Mouse (Mus musculus) limb, embryonic 14.5 days (tissue): Measurements from ENCODE around the gene Ephb1. TPM values are rescaled to one million over a fixed set of nuclear protein-coding genes. Genes with fewer than 3 reads are reported as not detected.
A peak's percentile ranks its signal among the peaks of the same experiment; 100 is the strongest.

Experiments used
- ATAC-seq: fragments of 200-750 bp; cut with Nextera tagmentation; 2 replicates; pipeline ENCODE4 v1.8.0; 2017; ENCODE audit warnings: low read depth, moderate number of reproducible peaks, moderate TSS enrichment; ENCODE audit not compliant: low FRiP score
- DNase-seq: peaks from one replicate; pipeline ENCODE4 v3.0.0-alpha.2; 2015; ENCODE audit warnings: low spot score
- H3K27ac ChIP-seq: fragments of 300-500 bp; sonication (generic); replicated peaks from 2 replicates; pipeline ENCODE4 v1.5.1; 2014; ENCODE audit warnings: low read depth, mild to moderate bottlenecking, low read length, moderate library complexity, mixed read lengths
- H3K27me3 ChIP-seq: fragments of 300-500 bp; sonication (generic); 2 replicates; pipeline ENCODE4 v1.6.1; 2014; ENCODE audit warnings: low read length, mixed read lengths; ENCODE audit not compliant: control insufficient read depth, insufficient read depth
- H3K36me3 ChIP-seq: fragments of 300-500 bp; sonication (generic); 2 replicates; pipeline ENCODE4 v1.6.1; 2014; ENCODE audit warnings: mild to moderate bottlenecking, low read length, moderate library complexity, mixed read lengths; ENCODE audit not compliant: control insufficient read depth, insufficient read depth
- H3K4me1 ChIP-seq: fragments of 300-500 bp; sonication (generic); 2 replicates; pipeline ENCODE4 v1.6.1; 2014; ENCODE audit warnings: antibody characterized with exemption, low read length, mixed read lengths; ENCODE audit not compliant: control insufficient read depth, insufficient read depth
- H3K4me2 ChIP-seq: fragments of 300-500 bp; sonication (generic); replicated peaks from 2 replicates; pipeline ENCODE4 v1.6.1; 2014; ENCODE audit warnings: low read depth, mild to moderate bottlenecking, low read length, moderate library complexity; ENCODE audit not compliant: severe bottlenecking
- H3K4me3 ChIP-seq: fragments of 300-500 bp; sonication (generic); replicated peaks from 2 replicates; pipeline ENCODE4 v1.5.1; 2014; ENCODE audit warnings: low read length
- H3K9ac ChIP-seq: fragments of 300-500 bp; sonication (generic); 2 replicates; pipeline ENCODE4 v1.6.1; 2014; ENCODE audit warnings: mild to moderate bottlenecking, low read depth, low read length, moderate library complexity; ENCODE audit not compliant: severe bottlenecking
- H3K9me3 ChIP-seq: fragments of 300-500 bp; sonication (generic); 2 replicates; pipeline ENCODE4 v1.6.1; 2016; ENCODE audit warnings: low read length; ENCODE audit not compliant: control insufficient read depth
- POLR2A ChIP-seq: fragments of 200-500 bp; IDR thresholded peaks from 2 replicates; pipeline ENCODE4 v1.8.0; 2012; ENCODE audit warnings: inconsistent platforms, mild to moderate bottlenecking, moderate library complexity, borderline replicate concordance; ENCODE audit not compliant: insufficient read depth, insufficient read length; ENCODE audit errors: extremely low read depth
- WGBS: fragments of 180-500 bp; shearing (Covaris S2); extraction: QIAGEN DNeasy Blood & Tissue Kit; methylation state at CpG from one replicate; pipeline ENCODE4 v1.1.7; 2014; 5-methylcytosine and 5-hydroxymethylcytosine counted together
- polyA plus RNA-seq, 2 experiments: library from polyadenylated mRNA; depleted of rRNA in 1 of 2; stranded (reverse) in 1 of 2; unstranded in 1 of 2; fragments of >200 nt; fragmentation: Nextera tagmentation in 1 of 2; extraction: Ambion mirVana in 1 of 2; gene quantifications; 2 replicates each; pipeline versions ENCODE4 v1.2.1 to v1.2.3; 2012 to 2014

Ephb1 gene
- polyA plus RNA-seq (2012; rRNA removed) (4.1 and 4.4 TPM in 2 replicates), polyA plus RNA-seq (2014; fragmentation: Nextera tagmentation; extraction: Ambion mirVana) (4.1 and 4.2 TPM in 2 replicates)

- Histone ChIP-seq H3K9ac (peak within 1 kb of the TSS; percentile 64), H3K9me3 (no peaks in the 10 kb centered on the region), H3K4me3 (peak within 1 kb of the TSS; percentile 57), H3K36me3 (no peaks in the 10 kb centered on the region), H3K4me1 (peaks cover 6% of the 10 kb centered on the region; the same call in 1 of the 2 replicates), H3K27me3 (peaks cover 57% of the 10 kb centered on the region), H3K27ac (no peak within 1 kb of the TSS), H3K4me2 (peak within 1 kb of the TSS; percentile 100)
- DNase-seq (peak; percentile 92), ATAC-seq (peak; percentile 97)
- WGBS, result 4% methylated on average over 22 of the region's 22 CpGs
- no peak for TF ChIP-seq POLR2A
Measured at GRCm38 (mm10) chr9:102354561-102354973, at the start of gene Ephb1. Gene Ephb1, minus strand, starts transcription at chr9:102354693.

GRCm38 (mm10) chr9:102403086-102404021 is 48.9 kb upstream of the Ephb1 start:
- WGBS, result 27% methylated on average over 18 of the region's 18 CpGs
- no peak for TF ChIP-seq POLR2A
- H3K9ac ChIP-seq, result no peak overlapping the region
- H3K27me3 ChIP-seq, result no peaks in the 10 kb centered on the region
- H3K4me3 ChIP-seq, result no peak overlapping the region
- H3K36me3 ChIP-seq, result no peaks in the 10 kb centered on the region
- DNase-seq (peak; percentile 9), ATAC-seq (no peak; the same call in 1 of the 2 replicates)
- H3K4me1 ChIP-seq, result no peaks in the 10 kb centered on the region
- H3K27ac ChIP-seq, result no peak overlapping the region
- no peaks in the 10 kb centered on the region for H3K9me3 ChIP-seq
- no peak overlapping the region for H3K4me2 ChIP-seq

- H3K4me1 ChIP-seq, result no peaks in the 10 kb centered on the region
- no peaks in the 10 kb centered on the region for H3K27me3 ChIP-seq
- TF ChIP-seq POLR2A, result no peak
- 51% methylated on average over 3 of the region's 3 CpGs for WGBS
- ATAC-seq, result no peak
- H3K9ac ChIP-seq, result no peak overlapping the region
- no peaks in the 10 kb centered on the region for H3K9me3 ChIP-seq
- no peaks in the 10 kb centered on the region for H3K36me3 ChIP-seq
- no peak overlapping the region for H3K4me3 ChIP-seq
- DNase-seq, result no peak
- no peak overlapping the region for H3K27ac ChIP-seq
- no peak overlapping the region for H3K4me2 ChIP-seq
Measured at GRCm38 (mm10) chr9:102402671-102403070, 48.2 kb upstream of the Ephb1 start.

- no peaks in the 10 kb centered on the region for H3K27me3 ChIP-seq
- no peak overlapping the region for H3K27ac ChIP-seq
- 60% methylated on average over 8 of the region's 8 CpGs for WGBS
- no peak overlapping the region for H3K4me2 ChIP-seq
- H3K9me3 ChIP-seq, result no peaks in the 10 kb centered on the region
- H3K4me3 ChIP-seq, result no peak overlapping the region
- no peak for TF ChIP-seq POLR2A
- ATAC-seq, result no peak
- no peaks in the 10 kb centered on the region for H3K36me3 ChIP-seq
- DNase-seq, result no peak
- no peak overlapping the region for H3K9ac ChIP-seq
- H3K4me1 ChIP-seq, result no peaks in the 10 kb centered on the region
Measured at GRCm38 (mm10) chr9:102388266-102388665, 33.8 kb upstream of the Ephb1 start.

- no peak for DNase-seq
- Histone ChIP-seq H3K9ac (no peak overlapping the region), H3K36me3 (no peaks in the 10 kb centered on the region), H3K4me2 (no peak overlapping the region), H3K27me3 (no peaks in the 10 kb centered on the region), H3K4me3 (no peak overlapping the region), H3K9me3 (no peaks in the 10 kb centered on the region), H3K4me1 (no peaks in the 10 kb centered on the region), H3K27ac (no peak overlapping the region)
- TF ChIP-seq POLR2A, result no peak
- no peak for ATAC-seq
- WGBS, result 88% methylated on average over 9 of the region's 9 CpGs
Measured at GRCm38 (mm10) chr9:102386816-102387215, 32.3 kb upstream of the Ephb1 start.
